Mouse (Mus musculus): ENCODE results near the gene Sbpl. TPM values are rescaled to one million over a fixed set of nuclear protein-coding genes. Genes with fewer than 3 reads are reported as not detected.
"Not testable (repeated sequence)": the region's sequence is repeated elsewhere in the genome, so short reads cannot be mapped to it uniquely, and the experiment has no call there.

Sbpl gene
- polyA plus RNA-seq, 1 experiment from 2014 or later, result not detected

DNA sequence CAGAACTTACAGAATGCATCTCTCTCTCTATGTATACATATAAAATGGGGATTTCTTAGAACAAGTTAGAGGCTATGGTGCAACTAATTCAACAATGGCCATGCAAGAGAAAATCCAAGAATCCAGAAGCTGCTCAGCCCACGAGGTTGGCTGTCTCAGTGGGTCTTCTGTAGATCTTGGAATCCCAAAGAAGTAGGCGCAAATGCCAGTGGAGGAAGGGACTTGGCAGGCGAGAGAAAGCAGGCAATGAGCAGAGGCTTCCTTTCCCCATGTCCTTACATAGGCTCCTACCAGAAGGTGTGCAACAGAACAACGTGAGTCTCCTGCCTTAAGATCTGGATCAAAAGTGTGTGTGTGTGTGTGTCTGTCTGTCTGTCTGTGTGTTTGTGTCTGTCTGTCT lies 7.6 kb downstream of the Sbpl start:
- not testable (repeated sequence) for H3K27ac ChIP-seq (ENCODE audit: low read depth); H3K27me3 ChIP-seq (replicated peaks; ENCODE audit: control insufficient read depth, insufficient read depth, low read length); H3K9ac ChIP-seq (ENCODE audit: low read length); H3K4me1 ChIP-seq (replicated peaks; ENCODE audit: control insufficient read depth, insufficient read depth, low read length); H3K4me2 ChIP-seq (ENCODE audit: low read length); H3K4me3 ChIP-seq (ENCODE audit: low read depth, low read length); DNase-seq (ENCODE audit: low spot score); ATAC-seq (replicated peaks; ENCODE audit: low FRiP score, low TSS enrichment, low read depth); H3K9me3 ChIP-seq (ENCODE audit: control insufficient read depth, low read length); H3K36me3 ChIP-seq (ENCODE audit: control insufficient read depth, insufficient read depth, low read length)
- WGBS, result 79% methylated on average over 4 of the region's 4 CpGs

GRCm38 (mm10) chr17:23941372-23941771 lies 13.7 kb downstream of the Sbpl start, which contains the start of gene Sbp:
Gene Sbp (plus strand): TSS chr17:23941672.
- ATAC-seq (replicated peaks; ENCODE audit: low FRiP score, low TSS enrichment, low read depth), result no peak
- DNase-seq (ENCODE audit: low spot score), result no peak
- no peak within 1 kb of the TSS for H3K27ac ChIP-seq (ENCODE audit: low read depth)
- no peak within 1 kb of the TSS for H3K9ac ChIP-seq (ENCODE audit: low read length)
- no peaks in the 10 kb centered on the region for H3K27me3 ChIP-seq (replicated peaks; ENCODE audit: control insufficient read depth, insufficient read depth, low read length)
- H3K4me3 ChIP-seq (ENCODE audit: low read depth, low read length), result no peak within 1 kb of the TSS
- H3K4me1 ChIP-seq (replicated peaks; ENCODE audit: control insufficient read depth, insufficient read depth, low read length), result no peaks in the 10 kb centered on the region
- no peak within 1 kb of the TSS for H3K4me2 ChIP-seq (ENCODE audit: low read length)
- H3K36me3 ChIP-seq (ENCODE audit: control insufficient read depth, insufficient read depth, low read length), result no peaks in the 10 kb centered on the region
- no peaks in the 10 kb centered on the region for H3K9me3 ChIP-seq (ENCODE audit: control insufficient read depth, low read length)

DNA sequence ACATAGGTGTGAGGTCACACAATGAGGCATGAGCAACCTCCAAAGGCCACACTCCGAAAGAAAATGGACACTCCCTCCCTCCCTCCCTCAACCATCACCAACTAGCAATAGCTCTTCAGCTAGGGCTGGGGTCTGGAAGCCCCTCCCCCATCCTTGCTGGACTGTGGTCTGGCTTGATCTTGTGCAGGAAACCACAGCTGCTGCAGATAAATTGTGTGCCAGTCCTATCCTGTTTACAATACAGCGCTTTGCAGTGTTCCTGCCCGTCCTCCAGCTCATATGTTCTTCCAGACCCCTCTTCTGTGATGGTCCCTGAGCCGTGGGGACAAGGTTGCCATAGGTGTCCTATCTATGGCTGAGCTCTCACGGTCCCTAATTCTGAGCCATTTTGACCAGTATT lies 23.9 kb downstream of the Sbpl start:
- Histone ChIP-seq H3K9me3 (ENCODE audit: control insufficient read depth, low read length) (no peaks in the 10 kb centered on the region), H3K27me3 (replicated peaks; ENCODE audit: control insufficient read depth, insufficient read depth, low read length) (no peaks in the 10 kb centered on the region), H3K4me3 (ENCODE audit: low read depth, low read length) (no peak overlapping the region), H3K4me2 (ENCODE audit: low read length) (no peak overlapping the region), H3K9ac (ENCODE audit: low read length) (no peak overlapping the region), H3K27ac (ENCODE audit: low read depth) (no peak overlapping the region), H3K4me1 (replicated peaks; ENCODE audit: control insufficient read depth, insufficient read depth, low read length) (no peaks in the 10 kb centered on the region), H3K36me3 (ENCODE audit: control insufficient read depth, insufficient read depth, low read length) (no peaks in the 10 kb centered on the region)
- DNase-seq (ENCODE audit: low spot score), result no peak
- 49% methylated on average over 5 of the region's 5 CpGs for WGBS
- no peak for ATAC-seq (replicated peaks; ENCODE audit: low FRiP score, low TSS enrichment, low read depth)

DNA sequence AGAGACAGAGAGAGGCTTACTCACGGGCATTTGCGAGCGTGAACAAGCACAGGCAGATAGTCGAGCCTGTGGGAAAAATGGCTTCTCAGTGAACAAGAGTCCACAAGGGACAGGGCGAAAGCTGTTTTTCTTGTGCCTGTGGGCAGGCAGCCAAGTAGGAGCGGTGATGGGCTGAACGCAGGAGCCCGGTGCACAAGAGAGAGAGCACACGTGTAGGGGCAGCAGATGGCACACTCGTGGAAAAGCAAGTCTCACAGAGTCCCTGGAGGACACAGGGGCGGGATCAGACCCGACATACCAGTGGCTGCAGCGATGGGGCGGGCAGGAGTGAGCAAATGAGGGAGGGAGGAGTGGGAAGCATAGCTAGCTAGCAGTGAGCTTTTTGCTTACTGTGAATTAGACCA lies 30.0 kb downstream of the Sbpl start:
- Histone ChIP-seq H3K4me3 (ENCODE audit: low read depth, low read length) (peak overlapping the region; percentile 57), H3K27ac (ENCODE audit: low read depth) (peak overlapping the region; percentile 97), H3K9me3 (ENCODE audit: control insufficient read depth, low read length) (no peaks in the 10 kb centered on the region), H3K4me2 (ENCODE audit: low read length) (peak overlapping the region; percentile 81), H3K36me3 (ENCODE audit: control insufficient read depth, insufficient read depth, low read length) (no peaks in the 10 kb centered on the region), H3K27me3 (replicated peaks; ENCODE audit: control insufficient read depth, insufficient read depth, low read length) (no peaks in the 10 kb centered on the region), H3K4me1 (replicated peaks; ENCODE audit: control insufficient read depth, insufficient read depth, low read length) (peaks cover 10% of the 10 kb centered on the region), H3K9ac (ENCODE audit: low read length) (peak overlapping the region; percentile 69)
- DNase-seq (ENCODE audit: low spot score) (peak; percentile 86), ATAC-seq (replicated peaks; ENCODE audit: low FRiP score, low TSS enrichment, low read depth) (peak; percentile 80)
- WGBS, result 0% methylated on average over 14 of the region's 14 CpGs

DNA sequence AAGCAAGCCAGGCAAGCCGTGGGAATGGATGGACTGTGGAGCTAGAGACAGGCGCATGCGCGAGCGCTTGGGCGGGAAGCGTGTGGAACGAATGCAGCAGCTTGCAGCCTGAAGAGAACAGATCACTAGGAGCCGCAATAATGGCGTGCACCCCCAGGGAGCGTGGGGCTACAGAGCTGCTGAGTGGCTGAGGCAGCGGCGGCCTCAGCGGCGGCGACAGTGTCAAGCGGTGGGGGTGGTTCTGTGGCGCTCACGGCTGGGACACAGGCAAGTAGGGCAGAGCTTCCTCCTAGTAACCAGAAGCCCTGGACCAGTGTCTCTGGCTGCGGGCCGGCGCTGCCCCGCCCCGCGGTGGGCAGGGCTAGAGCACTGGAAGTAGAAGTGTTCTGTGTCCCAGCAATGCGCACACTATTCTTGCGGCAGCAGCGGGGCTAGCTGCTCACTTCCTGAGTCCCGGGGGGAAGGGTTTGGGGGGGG lies 30.5 kb downstream of the Sbpl start:
- Histone ChIP-seq H3K27me3 (replicated peaks; ENCODE audit: control insufficient read depth, insufficient read depth, low read length) (no peaks in the 10 kb centered on the region), H3K4me2 (ENCODE audit: low read length) (peak overlapping the region; percentile 81), H3K9me3 (ENCODE audit: control insufficient read depth, low read length) (no peaks in the 10 kb centered on the region), H3K36me3 (ENCODE audit: control insufficient read depth, insufficient read depth, low read length) (no peaks in the 10 kb centered on the region), H3K4me1 (replicated peaks; ENCODE audit: control insufficient read depth, insufficient read depth, low read length) (peaks cover 10% of the 10 kb centered on the region), H3K9ac (ENCODE audit: low read length) (peak overlapping the region; percentile 69), H3K27ac (ENCODE audit: low read depth) (peak overlapping the region; percentile 97), H3K4me3 (ENCODE audit: low read depth, low read length) (peak overlapping the region; percentile 57)
- ATAC-seq (replicated peaks; ENCODE audit: low FRiP score, low TSS enrichment, low read depth), result peak; percentile 99
- WGBS, result 0% methylated on average over 29 of the region's 29 CpGs
- DNase-seq (ENCODE audit: low spot score), result peak; percentile 96

DNA sequence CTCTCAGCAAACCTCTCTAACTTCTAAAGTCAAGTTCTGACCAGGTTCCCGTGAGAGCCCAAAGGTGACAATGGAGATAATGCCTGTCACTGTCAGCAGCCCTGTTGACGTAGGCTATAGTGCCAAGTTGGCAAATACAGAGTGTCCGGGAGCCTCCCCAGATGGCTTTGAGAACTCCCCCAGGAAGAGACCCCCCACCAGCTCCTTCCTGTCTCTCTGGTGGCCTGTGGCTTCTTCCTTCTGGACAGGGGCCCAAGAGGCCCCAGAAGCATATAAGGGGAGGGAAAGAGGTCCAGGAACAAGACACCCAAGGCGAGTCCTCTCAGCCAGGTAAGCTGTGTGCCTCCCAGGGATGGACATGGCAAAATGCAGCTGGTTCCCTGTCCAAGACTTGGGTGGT lies 37.9 kb downstream of the Sbpl start, which contains the start of gene Dcpp3:
TSS of gene Dcpp3 (plus strand) at position 301 of the 400 bp plus-strand sequence.
- not testable (repeated sequence) for H3K36me3 ChIP-seq (ENCODE audit: control insufficient read depth, insufficient read depth, low read length); H3K4me3 ChIP-seq (ENCODE audit: low read depth, low read length); H3K27ac ChIP-seq (ENCODE audit: low read depth); H3K9me3 ChIP-seq (ENCODE audit: control insufficient read depth, low read length); H3K9ac ChIP-seq (ENCODE audit: low read length); H3K27me3 ChIP-seq (replicated peaks; ENCODE audit: control insufficient read depth, insufficient read depth, low read length); ATAC-seq (replicated peaks; ENCODE audit: low FRiP score, low TSS enrichment, low read depth); DNase-seq (ENCODE audit: low spot score); H3K4me1 ChIP-seq (replicated peaks; ENCODE audit: control insufficient read depth, insufficient read depth, low read length); H3K4me2 ChIP-seq (ENCODE audit: low read length)
- 59% methylated on average over 4 of the region's 4 CpGs for WGBS

Other genes starting within 250 kb of the Sbpl start
- 0.04 TPM in 1 of 2 replicates, not detected in the other for gene 1520401A03Rik, start 232.5 kb downstream of the Sbpl start, polyA plus RNA-seq (2014; fragmentation: Nextera tagmentation; extraction: Ambion mirVana)
- 53.6 and 57.9 TPM in 2 replicates for gene Pkmyt1, start 228.9 kb downstream of the Sbpl start, polyA plus RNA-seq (2014; fragmentation: Nextera tagmentation; extraction: Ambion mirVana)
- 18.4 and 18.6 TPM in 2 replicates for gene Paqr4, start 214.4 kb downstream of the Sbpl start, polyA plus RNA-seq (2014; fragmentation: Nextera tagmentation; extraction: Ambion mirVana)
- gene Kremen2, start 209.4 kb downstream of the Sbpl start, polyA plus RNA-seq (2014; fragmentation: Nextera tagmentation; extraction: Ambion mirVana), result 0.16 and 0.19 TPM in 2 replicates
- 58.6 and 69.4 TPM in 2 replicates for gene Flywch1, start 183.7 kb downstream of the Sbpl start, polyA plus RNA-seq (2014; fragmentation: Nextera tagmentation; extraction: Ambion mirVana)
- 21.2 and 21.5 TPM in 2 replicates for gene Flywch2, start 169.2 kb downstream of the Sbpl start, polyA plus RNA-seq (2014; fragmentation: Nextera tagmentation; extraction: Ambion mirVana)
- gene Srrm2, start 164.7 kb downstream of the Sbpl start, polyA plus RNA-seq (2014; fragmentation: Nextera tagmentation; extraction: Ambion mirVana), result 451 and 452 TPM in 2 replicates
- 1,105 and 1,121 TPM in 2 replicates for gene Elob, start 126.1 kb downstream of the Sbpl start, polyA plus RNA-seq (2014; fragmentation: Nextera tagmentation; extraction: Ambion mirVana)
- gene Prss33, start 119.2 kb downstream of the Sbpl start, polyA plus RNA-seq (2014; fragmentation: Nextera tagmentation; extraction: Ambion mirVana), result 0.26 TPM in 1 of 2 replicates, not detected in the other
- 1.1 and 1.5 TPM in 2 replicates for gene Prss32, start 111.4 kb downstream of the Sbpl start, polyA plus RNA-seq (2014; fragmentation: Nextera tagmentation; extraction: Ambion mirVana)
- gene Prss41, start 111.1 kb downstream of the Sbpl start, polyA plus RNA-seq (2014; fragmentation: Nextera tagmentation; extraction: Ambion mirVana), result 2.1 and 2.9 TPM in 2 replicates
- gene Prss21, start 87.2 kb downstream of the Sbpl start, polyA plus RNA-seq (2014; fragmentation: Nextera tagmentation; extraction: Ambion mirVana), result not detected in 2 replicates
- not detected in 2 replicates for gene Dcpp1, start 74.4 kb downstream of the Sbpl start, polyA plus RNA-seq (2014; fragmentation: Nextera tagmentation; extraction: Ambion mirVana)
- gene Dcpp2, start 74.4 kb downstream of the Sbpl start, polyA plus RNA-seq (2014; fragmentation: Nextera tagmentation; extraction: Ambion mirVana), result not detected in 2 replicates
- gene Dcpp3, start 37.8 kb downstream of the Sbpl start, polyA plus RNA-seq (2014; fragmentation: Nextera tagmentation; extraction: Ambion mirVana), result not detected in 2 replicates
- gene Sbp, start 13.6 kb downstream of the Sbpl start, polyA plus RNA-seq (2014; fragmentation: Nextera tagmentation; extraction: Ambion mirVana), result not detected in 2 replicates
- gene Prss30, start 25.3 kb upstream of the Sbpl start, polyA plus RNA-seq (2014; fragmentation: Nextera tagmentation; extraction: Ambion mirVana), result 0.12 TPM in 1 of 2 replicates, not detected in the other
- gene Prss22, start 42.8 kb upstream of the Sbpl start, polyA plus RNA-seq (2014; fragmentation: Nextera tagmentation; extraction: Ambion mirVana), result not detected in 2 replicates
- 0.28 and 0.43 TPM in 2 replicates for gene Prss27, start 82.9 kb upstream of the Sbpl start, polyA plus RNA-seq (2014; fragmentation: Nextera tagmentation; extraction: Ambion mirVana)
- gene Kctd5, start 118.2 kb upstream of the Sbpl start, polyA plus RNA-seq (2014; fragmentation: Nextera tagmentation; extraction: Ambion mirVana), result 52.8 and 61.2 TPM in 2 replicates
- gene Pdpk1, start 195.7 kb upstream of the Sbpl start, polyA plus RNA-seq (2014; fragmentation: Nextera tagmentation; extraction: Ambion mirVana), result 35.3 and 39.2 TPM in 2 replicates
- gene Amdhd2, start 208.5 kb upstream of the Sbpl start, polyA plus RNA-seq (2014; fragmentation: Nextera tagmentation; extraction: Ambion mirVana), result 27.1 and 28.0 TPM in 2 replicates
- gene Atp6v0c, start 214.4 kb upstream of the Sbpl start, polyA plus RNA-seq (2014; fragmentation: Nextera tagmentation; extraction: Ambion mirVana), result 556 and 564 TPM in 2 replicates